Mouse (Mus musculus) forebrain, embryonic 15.5 days (tissue): ENCODE data around the gene Arhgap27. TPM values are rescaled to one million over a fixed set of nuclear protein-coding genes. Genes with fewer than 3 reads are reported as not detected.
A peak's percentile ranks its signal among the peaks of the same experiment; 100 is the strongest.
"Not testable (repeated sequence)": the region's sequence is repeated elsewhere in the genome, so short reads cannot be mapped to it uniquely, and the experiment has no call there.

Source experiments
- ATAC-seq: fragments of 200-750 bp; cut with Nextera tagmentation; replicated peaks from 2 replicates; pipeline ENCODE4 v1.8.0; 2017; ENCODE audit warnings: mild to moderate bottlenecking, moderate TSS enrichment, moderate library complexity
- H3K27ac ChIP-seq: fragments of 300-500 bp; sonication (generic); replicated peaks from 2 replicates; pipeline ENCODE4 v1.5.1; 2015; ENCODE audit warnings: mild to moderate bottlenecking, inconsistent platforms
- H3K27me3 ChIP-seq: fragments of 300-500 bp; sonication (generic); 2 replicates; pipeline ENCODE4 v1.6.1; 2015; ENCODE audit warnings: inconsistent platforms
- H3K36me3 ChIP-seq: fragments of 300-500 bp; sonication (generic); 2 replicates; pipeline ENCODE4 v1.6.1; 2015; ENCODE audit warnings: mild to moderate bottlenecking, inconsistent platforms
- H3K4me1 ChIP-seq: fragments of 300-500 bp; sonication (generic); 2 replicates; pipeline ENCODE4 v1.6.1; 2015; ENCODE audit warnings: inconsistent platforms
- H3K4me2 ChIP-seq: fragments of 300-500 bp; sonication (generic); replicated peaks from 2 replicates; pipeline ENCODE4 v1.6.1; 2015; ENCODE audit warnings: mild to moderate bottlenecking, inconsistent platforms
- H3K4me3 ChIP-seq: fragments of 300-500 bp; sonication (generic); 2 replicates; pipeline ENCODE4 v1.5.1; 2015; ENCODE audit warnings: mild to moderate bottlenecking, inconsistent platforms
- H3K9ac ChIP-seq: fragments of 300-500 bp; sonication (generic); replicated peaks from 2 replicates; pipeline ENCODE4 v1.6.1; 2015; ENCODE audit warnings: mild to moderate bottlenecking, inconsistent platforms
- H3K9me3 ChIP-seq: fragments of 300-500 bp; sonication (generic); 2 replicates; pipeline ENCODE4 v1.6.1; 2016; ENCODE audit warnings: inconsistent platforms
- WGBS: fragments of 180-500 bp; shearing (Covaris S2); methylation state at CpG from one replicate; pipeline ENCODE4 v1.1.7; 2015; ENCODE audit warnings: mixed read lengths; 5-methylcytosine and 5-hydroxymethylcytosine counted together
- polyA plus RNA-seq: library from polyadenylated mRNA; unstranded; fragments of >200 nt; fragmentation: Nextera tagmentation; extraction: Ambion mirVana; gene quantifications from 2 replicates; pipeline ENCODE4 v1.2.1, GENCODE M21; 2015

The Arhgap27 gene
- polyA plus RNA-seq, 1 experiment from 2014 or later = 2.5 TPM

GRCm38 (mm10) chr11:103326950-103327349 lies 36.5 kb downstream of the Arhgap27 start:
- Histone ChIP-seq H3K4me2 (no peak overlapping the region), H3K9ac (no peak overlapping the region), H3K4me3 (no peak overlapping the region), H3K36me3 (no peaks in the 10 kb centered on the region), H3K4me1 (0 out of 2 replicates have a peak, but pooled peaks cover 10% of the 10 kb centered on the region), H3K27ac (no peak overlapping the region), H3K9me3 (no peaks in the 10 kb centered on the region), H3K27me3 (no peaks in the 10 kb centered on the region)
- 10% methylated on average over 5 of the region's 5 CpGs for WGBS
- ATAC-seq = no peak; the same call in 1 of the 2 replicates

GRCm38 (mm10) chr11:103325172-103325571 lies 38.3 kb downstream of the Arhgap27 start:
- Histone ChIP-seq H3K27me3 (no peaks in the 10 kb centered on the region), H3K9ac (no peak overlapping the region), H3K27ac (no peak overlapping the region), H3K4me1 (peaks cover 21% of the 10 kb centered on the region), H3K9me3 (no peaks in the 10 kb centered on the region), H3K36me3 (no peaks in the 10 kb centered on the region), H3K4me2 (no peak overlapping the region), H3K4me3 (no peak overlapping the region)
- ATAC-seq = peak; percentile 56; the same call in 1 of the 2 replicates
- WGBS = 9% methylated on average over 8 of the region's 8 CpGs

GRCm38 (mm10) chr11:103324723-103325122 lies 38.8 kb downstream of the Arhgap27 start:
- no peak for ATAC-seq
- no peaks in the 10 kb centered on the region for H3K9me3 ChIP-seq
- H3K27ac ChIP-seq = no peak overlapping the region
- H3K9ac ChIP-seq = no peak overlapping the region
- 48% methylated on average over 13 of the region's 13 CpGs for WGBS
- H3K27me3 ChIP-seq = no peaks in the 10 kb centered on the region
- no peaks in the 10 kb centered on the region for H3K36me3 ChIP-seq
- no peak overlapping the region for H3K4me3 ChIP-seq
- H3K4me2 ChIP-seq = no peak overlapping the region
- H3K4me1 ChIP-seq = peaks cover 21% of the 10 kb centered on the region

GRCm38 (mm10) chr11:103322832-103323231 lies 40.7 kb downstream of the Arhgap27 start:
- WGBS = 36% methylated on average over 4 of the region's 4 CpGs
- ATAC-seq, H3K9me3 ChIP-seq, H3K4me3 ChIP-seq, H3K27ac ChIP-seq, H3K9ac ChIP-seq, H3K4me2 ChIP-seq, H3K36me3 ChIP-seq, H3K27me3 ChIP-seq: not testable (repeated sequence)
- H3K4me1 ChIP-seq = peaks cover 25% of the 10 kb centered on the region

- no peak for ATAC-seq
- no peak overlapping the region for H3K27ac ChIP-seq
- no peak overlapping the region for H3K4me2 ChIP-seq
- 30% methylated on average over 4 of the region's 4 CpGs for WGBS
- H3K27me3 ChIP-seq = no peaks in the 10 kb centered on the region
- H3K4me3 ChIP-seq = no peak overlapping the region
- no peaks in the 10 kb centered on the region for H3K9me3 ChIP-seq
- H3K9ac ChIP-seq = no peak overlapping the region
- H3K36me3 ChIP-seq = no peaks in the 10 kb centered on the region
- peaks cover 25% of the 10 kb centered on the region for H3K4me1 ChIP-seq
Observed at GRCm38 (mm10) chr11:103320646-103321045, 42.8 kb downstream of the Arhgap27 start.

- Histone ChIP-seq H3K4me1 (peaks cover 25% of the 10 kb centered on the region), H3K4me3 (no peak overlapping the region), H3K9ac (no peak overlapping the region), H3K4me2 (no peak overlapping the region), H3K9me3 (no peaks in the 10 kb centered on the region), H3K36me3 (no peaks in the 10 kb centered on the region), H3K27ac (no peak overlapping the region), H3K27me3 (no peaks in the 10 kb centered on the region)
- ATAC-seq = no peak
- WGBS = 80% methylated on average over 8 of the region's 8 CpGs
Observed at GRCm38 (mm10) chr11:103320196-103320595, 43.3 kb downstream of the Arhgap27 start.

- H3K4me2 ChIP-seq = no peak overlapping the region
- no peak for ATAC-seq
- H3K9ac ChIP-seq = no peak overlapping the region
- H3K4me1 ChIP-seq = peaks cover 15% of the 10 kb centered on the region
- no peak overlapping the region for H3K27ac ChIP-seq
- no peaks in the 10 kb centered on the region for H3K9me3 ChIP-seq
- no peaks in the 10 kb centered on the region for H3K36me3 ChIP-seq
- H3K4me3 ChIP-seq = no peak overlapping the region
- H3K27me3 ChIP-seq = no peaks in the 10 kb centered on the region
- 82% methylated on average over 1 of the region's 1 CpGs for WGBS
Observed at GRCm38 (mm10) chr11:103318042-103318441, 45.5 kb downstream of the Arhgap27 start.

GRCm38 (mm10) chr11:103315379-103315778 lies 48.1 kb downstream of the Arhgap27 start:
- Histone ChIP-seq H3K9ac (no peak overlapping the region), H3K4me3 (no peak overlapping the region), H3K27ac (no peak overlapping the region), H3K36me3 (no peaks in the 10 kb centered on the region), H3K4me2 (no peak overlapping the region), H3K27me3 (no peaks in the 10 kb centered on the region), H3K9me3 (no peaks in the 10 kb centered on the region), H3K4me1 (peaks cover 12% of the 10 kb centered on the region)
- WGBS = 87% methylated on average over 5 of the region's 5 CpGs
- ATAC-seq = no peak

GRCm38 (mm10) chr11:103314736-103315374 lies 48.6 kb downstream of the Arhgap27 start:
- 83% methylated on average over 10 of the region's 10 CpGs for WGBS

GRCm38 (mm10) chr11:103313542-103313941 lies 50.0 kb downstream of the Arhgap27 start:
- 79% methylated on average over 6 of the region's 6 CpGs for WGBS
- H3K4me3 ChIP-seq = no peak overlapping the region
- ATAC-seq = no peak
- H3K4me2 ChIP-seq = no peak overlapping the region
- no peak overlapping the region for H3K9ac ChIP-seq
- H3K27ac ChIP-seq = no peak overlapping the region
- no peaks in the 10 kb centered on the region for H3K36me3 ChIP-seq
- H3K4me1 ChIP-seq = peaks cover 7% of the 10 kb centered on the region
- H3K9me3 ChIP-seq = no peaks in the 10 kb centered on the region
- no peaks in the 10 kb centered on the region for H3K27me3 ChIP-seq

More at GRCm38 (mm10) chr11:103314736-103315374, 48.6 kb downstream of the Arhgap27 start:
- no peak overlapping the region for H3K4me3 ChIP-seq
- H3K9ac ChIP-seq = no peak overlapping the region
- H3K4me1 ChIP-seq = peaks cover 11% of the 10 kb centered on the region
- no peak for ATAC-seq
- H3K9me3 ChIP-seq = no peaks in the 10 kb centered on the region
- no peak overlapping the region for H3K4me2 ChIP-seq
- no peaks in the 10 kb centered on the region for H3K27me3 ChIP-seq
- H3K36me3 ChIP-seq = no peaks in the 10 kb centered on the region
- H3K27ac ChIP-seq = no peak overlapping the region

GRCm38 (mm10) chr11:103312655-103313255 lies 50.7 kb downstream of the Arhgap27 start:
- Histone ChIP-seq H3K9ac (no peak overlapping the region), H3K27ac (no peak overlapping the region), H3K4me3 (no peak overlapping the region), H3K4me1 (peaks cover 7% of the 10 kb centered on the region), H3K9me3 (no peaks in the 10 kb centered on the region), H3K4me2 (no peak overlapping the region), H3K36me3 (no peaks in the 10 kb centered on the region), H3K27me3 (no peaks in the 10 kb centered on the region)
- 59% methylated on average over 8 of the region's 8 CpGs for WGBS
- ATAC-seq = no peak

- Histone ChIP-seq H3K36me3 (no peaks in the 10 kb centered on the region), H3K9ac (peak overlapping the region; percentile 37), H3K27me3 (no peaks in the 10 kb centered on the region), H3K27ac (no peak overlapping the region), H3K4me3 (peak overlapping the region; percentile 33), H3K4me1 (peaks cover 7% of the 10 kb centered on the region), H3K9me3 (no peaks in the 10 kb centered on the region), H3K4me2 (peak overlapping the region; percentile 59)
- 5% methylated on average over 30 of the region's 30 CpGs for WGBS
- no peak for ATAC-seq
Observed at GRCm38 (mm10) chr11:103311960-103312611, 51.4 kb downstream of the Arhgap27 start.
